Mouse (Mus musculus) forebrain, embryonic 16.5 days (tissue): Measurements from ENCODE around the gene Tbc1d9. TPM values are rescaled to one million over a fixed set of nuclear protein-coding genes. Genes with fewer than 3 reads are reported as not detected.

Source experiments
- ATAC-seq: fragments of 200-750 bp; cut with Nextera tagmentation; 2 replicates; pipeline ENCODE4 v1.8.0; 2017; ENCODE audit warnings: mild to moderate bottlenecking, moderate library complexity
- H3K27ac ChIP-seq: fragments of 300-500 bp; sonication (generic); 2 replicates; pipeline ENCODE4 v1.5.1; 2014; ENCODE audit warnings: low read length, control low read depth
- H3K27me3 ChIP-seq: fragments of 300-500 bp; sonication (generic); replicated peaks from 2 replicates; pipeline ENCODE4 v1.6.1; 2014; ENCODE audit warnings: low read length; ENCODE audit not compliant: control insufficient read depth, insufficient read depth
- H3K36me3 ChIP-seq: fragments of 300-500 bp; sonication (generic); 2 replicates; pipeline ENCODE4 v1.6.1; 2014; ENCODE audit not compliant: control insufficient read depth, insufficient read depth
- H3K4me1 ChIP-seq: fragments of 300-500 bp; sonication (generic); replicated peaks from 2 replicates; pipeline ENCODE4 v1.6.1; 2014; ENCODE audit warnings: low read length; ENCODE audit not compliant: control insufficient read depth, insufficient read depth
- H3K4me2 ChIP-seq: fragments of 300-500 bp; sonication (generic); 2 replicates; pipeline ENCODE4 v1.6.1; 2014; ENCODE audit warnings: mild to moderate bottlenecking, low read length, control low read depth
- H3K4me3 ChIP-seq: fragments of 300-500 bp; sonication (generic); replicated peaks from 2 replicates; pipeline ENCODE4 v1.5.1; 2014; ENCODE audit warnings: mild to moderate bottlenecking, low read length, control low read depth
- H3K9ac ChIP-seq: fragments of 300-500 bp; sonication (generic); replicated peaks from 2 replicates; pipeline ENCODE4 v1.6.1; 2014; ENCODE audit warnings: low read depth, low read length, control low read depth
- H3K9me3 ChIP-seq: fragments of 300-500 bp; sonication (generic); 2 replicates; pipeline ENCODE4 v1.6.1; 2016; ENCODE audit warnings: low read length; ENCODE audit not compliant: control insufficient read depth
- WGBS: fragments of 180-500 bp; shearing (Covaris S2); extraction: QIAGEN DNeasy Blood & Tissue Kit; methylation state at CpG from one replicate; pipeline ENCODE4 v1.1.7; 2014; 5-methylcytosine and 5-hydroxymethylcytosine counted together
- polyA plus RNA-seq: library from polyadenylated mRNA; unstranded; fragments of >200 nt; fragmentation: Nextera tagmentation; extraction: Ambion mirVana; gene quantifications from 2 replicates; pipeline ENCODE4 v1.2.1, GENCODE M21; 2015

Tbc1d9 gene
- polyA plus RNA-seq, 1 experiment from 2014 or later: 15.1 TPM

DNA sequence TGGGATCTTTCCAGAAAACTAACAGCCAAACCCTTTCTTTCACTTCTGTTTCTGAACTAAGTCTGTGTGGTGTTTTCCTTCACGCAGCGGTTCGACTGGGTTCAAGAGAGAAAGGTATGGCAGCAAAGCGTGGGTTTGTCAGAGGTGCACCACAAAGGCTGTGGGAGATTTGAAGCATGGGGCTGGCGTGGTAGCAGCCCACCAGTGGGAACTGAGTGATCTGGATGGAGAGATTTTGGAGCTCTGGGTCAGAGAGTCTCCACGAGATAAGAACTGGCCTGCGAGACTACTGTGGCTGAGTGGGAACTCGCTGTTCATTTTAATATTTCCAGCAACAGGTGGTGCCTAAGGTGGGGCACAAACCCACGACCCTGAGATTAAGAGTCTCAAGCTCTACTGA is 52.0 kb downstream of the Tbc1d9 start:
- Histone ChIP-seq H3K27me3 (no peaks in the 10 kb centered on the region), H3K9ac (no peak overlapping the region), H3K9me3 (no peaks in the 10 kb centered on the region), H3K36me3 (no peaks in the 10 kb centered on the region), H3K27ac (no peak overlapping the region), H3K4me3 (no peak overlapping the region), H3K4me1 (no peaks in the 10 kb centered on the region), H3K4me2 (no peak overlapping the region)
- WGBS: 92% methylated on average over 9 of the region's 9 CpGs
- ATAC-seq: no peak

DNA sequence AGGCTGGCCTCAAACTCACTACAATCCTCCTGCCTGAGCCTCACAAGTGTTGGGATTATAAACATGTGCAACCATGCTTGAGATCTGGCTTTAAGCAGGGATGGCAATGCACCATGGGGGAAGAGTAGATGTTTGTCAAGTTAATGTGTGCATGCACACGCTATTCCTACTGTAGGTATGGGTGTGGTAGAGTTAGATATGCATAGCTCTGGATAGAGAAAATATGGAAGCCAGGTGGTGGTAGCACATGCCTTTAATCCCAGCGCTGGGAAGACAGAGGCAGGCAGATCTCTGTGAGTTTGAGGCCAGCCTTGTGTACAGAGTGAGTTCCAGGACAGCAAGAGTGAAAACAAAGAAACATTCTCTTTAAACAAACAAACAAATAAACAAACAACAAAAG is 52.7 kb downstream of the Tbc1d9 start:
- Histone ChIP-seq H3K27ac (no peak overlapping the region), H3K4me2 (no peak overlapping the region), H3K4me1 (no peaks in the 10 kb centered on the region), H3K36me3 (no peaks in the 10 kb centered on the region), H3K4me3 (no peak overlapping the region), H3K27me3 (no peaks in the 10 kb centered on the region), H3K9ac (no peak overlapping the region), H3K9me3 (no peaks in the 10 kb centered on the region)
- 96% methylated on average over 2 of the region's 2 CpGs for WGBS
- ATAC-seq: no peak

DNA sequence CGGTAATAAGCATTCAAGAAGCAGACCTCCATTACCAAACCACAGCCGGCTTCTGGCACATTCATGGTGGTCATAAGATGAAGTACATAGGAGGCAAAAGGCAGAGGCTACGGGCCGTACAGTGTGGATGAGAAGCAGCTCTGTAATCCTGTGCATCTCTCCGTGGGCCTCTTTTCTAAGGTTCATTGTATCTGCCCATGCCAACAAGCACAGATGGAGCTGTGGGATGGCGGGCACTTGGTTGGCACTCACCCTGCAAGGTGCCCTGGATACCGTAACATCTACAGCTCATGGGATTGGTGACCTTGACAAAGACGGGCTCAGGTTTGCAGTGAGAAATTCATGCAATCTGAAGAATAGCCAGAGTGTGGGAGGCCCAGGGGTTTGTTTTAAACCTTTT is 54.2 kb downstream of the Tbc1d9 start:
- Histone ChIP-seq H3K9ac (no peak overlapping the region), H3K27me3 (no peaks in the 10 kb centered on the region), H3K36me3 (no peaks in the 10 kb centered on the region), H3K4me1 (no peaks in the 10 kb centered on the region), H3K4me2 (no peak overlapping the region), H3K27ac (no peak overlapping the region), H3K9me3 (no peaks in the 10 kb centered on the region), H3K4me3 (no peak overlapping the region)
- 80% methylated on average over 8 of the region's 8 CpGs for whole genome bisulfite sequencing
- ATAC-seq: no peak

DNA sequence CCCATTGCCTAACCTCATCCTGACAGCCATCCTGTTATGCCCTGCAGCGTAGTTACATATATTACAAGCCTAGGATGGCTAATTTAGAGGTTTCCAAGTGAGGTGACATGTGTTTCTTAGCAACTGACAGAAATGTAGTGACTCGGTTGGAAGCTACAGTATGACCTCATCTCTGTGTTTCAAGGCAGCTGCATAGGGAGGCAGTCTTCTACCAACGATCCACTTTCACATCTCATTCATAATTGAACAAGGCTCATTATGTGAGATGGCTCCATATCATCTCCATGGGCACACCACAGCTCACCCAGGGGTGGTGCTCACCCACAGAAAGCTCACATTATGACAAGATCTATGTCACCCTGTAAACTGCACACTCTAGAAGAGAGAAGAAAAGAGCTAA is 55.6 kb downstream of the Tbc1d9 start:
- H3K9me3 ChIP-seq: no peaks in the 10 kb centered on the region
- H3K36me3 ChIP-seq: no peaks in the 10 kb centered on the region
- no peak overlapping the region for H3K9ac ChIP-seq
- H3K4me3 ChIP-seq: no peak overlapping the region
- ATAC-seq: peak; percentile 57
- no peak overlapping the region for H3K4me2 ChIP-seq
- H3K27me3 ChIP-seq: no peaks in the 10 kb centered on the region
- 48% methylated on average over 3 of the region's 3 CpGs for WGBS
- 0 out of 2 replicates have a peak, but pooled peaks cover 3% of the 10 kb centered on the region for H3K4me1 ChIP-seq
- no peak overlapping the region for H3K27ac ChIP-seq

DNA sequence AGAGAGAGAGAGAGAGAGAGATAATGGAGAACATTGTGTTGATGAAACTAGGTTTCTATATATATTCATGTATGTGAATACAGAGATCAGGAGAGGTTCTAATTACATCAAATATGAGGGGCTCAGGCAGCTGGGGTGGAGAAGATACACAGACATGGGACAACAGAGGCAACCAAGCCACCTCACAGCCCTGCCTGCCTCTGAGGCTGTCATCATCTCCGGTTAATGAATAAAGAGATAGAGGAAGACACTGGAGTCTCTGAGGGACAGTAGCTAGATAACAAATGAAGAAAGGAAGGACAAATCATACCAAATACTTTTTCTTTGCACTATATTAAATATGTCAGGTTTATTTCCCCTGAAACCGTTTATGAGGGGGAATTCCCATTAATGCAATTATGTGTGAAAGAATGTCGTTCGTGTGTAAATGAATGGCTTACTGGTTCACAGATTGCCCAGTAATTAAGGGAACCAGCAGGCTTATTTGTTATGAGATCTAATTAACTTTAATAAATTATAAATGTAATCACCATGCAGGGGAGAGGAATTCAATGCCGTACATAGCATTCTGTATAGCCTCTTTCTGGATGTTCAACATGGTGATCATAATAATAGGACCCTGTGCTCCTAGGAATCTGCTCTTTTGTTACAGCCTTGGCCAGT is 59.7 kb downstream of the Tbc1d9 start:
- ATAC-seq: no peak; the same call in 1 of the 2 replicates
- Histone ChIP-seq H3K4me2 (no peak overlapping the region), H3K27me3 (no peaks in the 10 kb centered on the region), H3K36me3 (no peaks in the 10 kb centered on the region), H3K27ac (no peak overlapping the region), H3K4me1 (0 out of 2 replicates have a peak, but pooled peaks cover 3% of the 10 kb centered on the region), H3K9me3 (no peaks in the 10 kb centered on the region), H3K9ac (no peak overlapping the region), H3K4me3 (no peak overlapping the region)
- 28% methylated on average over 5 of the region's 5 CpGs for WGBS

DNA sequence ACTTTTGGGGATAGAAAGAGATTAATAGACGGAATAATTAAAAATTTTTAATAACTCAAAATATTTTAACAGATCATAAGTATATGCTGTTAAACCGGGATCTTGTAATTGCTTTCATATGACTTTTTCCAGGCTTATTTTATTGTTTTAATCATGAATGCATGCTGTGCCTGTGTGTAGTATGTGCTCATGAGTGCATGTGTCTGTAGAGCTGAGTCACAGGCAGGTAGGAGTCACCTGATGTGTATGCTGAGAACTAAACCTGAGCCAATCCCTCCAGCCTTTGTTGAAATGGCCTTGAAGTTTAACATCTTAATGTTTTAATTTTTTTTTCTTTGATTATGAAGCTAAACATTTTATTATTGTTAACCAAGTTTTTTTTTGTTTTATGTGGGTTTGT is 60.4 kb downstream of the Tbc1d9 start:
- H3K9ac ChIP-seq: no peak overlapping the region
- no peaks in the 10 kb centered on the region for H3K9me3 ChIP-seq
- 0 out of 2 replicates have a peak, but pooled peaks cover 3% of the 10 kb centered on the region for H3K4me1 ChIP-seq
- H3K27ac ChIP-seq: no peak overlapping the region
- ATAC-seq: no peak
- H3K27me3 ChIP-seq: no peaks in the 10 kb centered on the region
- H3K4me3 ChIP-seq: no peak overlapping the region
- WGBS: 85% methylated on average over 2 of the region's 2 CpGs
- no peak overlapping the region for H3K4me2 ChIP-seq
- no peaks in the 10 kb centered on the region for H3K36me3 ChIP-seq

DNA sequence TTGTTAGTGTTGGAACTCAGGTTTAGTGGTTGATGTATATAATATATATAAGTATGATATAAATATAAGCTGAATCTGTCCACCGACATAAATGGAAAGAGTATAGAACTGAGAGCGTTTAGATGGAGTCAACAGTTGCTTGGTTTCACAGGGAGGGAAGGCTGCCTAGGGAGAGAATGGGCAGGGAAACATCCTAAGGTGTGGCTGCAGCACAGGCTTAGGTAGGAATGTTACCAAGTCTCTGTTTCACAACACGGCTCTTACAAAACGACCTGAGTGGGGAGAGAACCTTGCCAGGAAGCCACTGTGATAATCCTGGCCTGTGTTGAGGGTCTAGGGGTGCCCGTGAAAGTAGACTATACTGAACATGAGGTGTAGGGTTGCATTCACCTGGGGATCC is 62.2 kb downstream of the Tbc1d9 start:
- no peak overlapping the region for H3K27ac ChIP-seq
- WGBS: 84% methylated on average over 5 of the region's 5 CpGs
- H3K9ac ChIP-seq: no peak overlapping the region
- 0 out of 2 replicates have a peak, but pooled peaks cover 3% of the 10 kb centered on the region for H3K4me1 ChIP-seq
- no peaks in the 10 kb centered on the region for H3K27me3 ChIP-seq
- no peak overlapping the region for H3K4me3 ChIP-seq
- H3K36me3 ChIP-seq: no peaks in the 10 kb centered on the region
- no peak for ATAC-seq
- H3K4me2 ChIP-seq: no peak overlapping the region
- H3K9me3 ChIP-seq: no peaks in the 10 kb centered on the region

DNA sequence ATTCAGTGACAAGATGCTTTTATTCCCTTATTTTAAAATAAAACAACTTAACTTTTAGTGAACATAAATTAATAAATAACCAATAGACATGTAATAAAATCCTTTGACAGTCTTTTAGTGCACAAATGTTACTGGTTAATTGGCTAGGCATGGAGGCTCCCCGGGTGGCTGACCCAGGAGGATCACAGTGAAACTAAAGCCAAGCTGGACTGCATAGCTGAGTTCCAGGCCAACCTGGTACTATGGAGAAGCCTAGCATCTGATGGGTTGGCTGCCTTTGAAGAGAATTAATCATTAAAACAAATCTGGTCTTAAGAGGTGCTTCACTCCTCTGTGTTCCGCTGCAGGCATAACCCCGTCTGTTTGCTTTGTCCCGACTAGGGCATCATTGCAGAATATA is 67.9 kb downstream of the Tbc1d9 start:
- 87% methylated on average over 4 of the region's 4 CpGs for WGBS
- Histone ChIP-seq H3K4me2 (no peak overlapping the region), H3K9ac (no peak overlapping the region), H3K4me3 (no peak overlapping the region), H3K36me3 (peaks cover 3% of the 10 kb centered on the region; the same call in 1 of the 2 replicates), H3K4me1 (no peaks in the 10 kb centered on the region), H3K9me3 (no peaks in the 10 kb centered on the region), H3K27me3 (no peaks in the 10 kb centered on the region), H3K27ac (no peak overlapping the region)
- ATAC-seq: no peak

DNA sequence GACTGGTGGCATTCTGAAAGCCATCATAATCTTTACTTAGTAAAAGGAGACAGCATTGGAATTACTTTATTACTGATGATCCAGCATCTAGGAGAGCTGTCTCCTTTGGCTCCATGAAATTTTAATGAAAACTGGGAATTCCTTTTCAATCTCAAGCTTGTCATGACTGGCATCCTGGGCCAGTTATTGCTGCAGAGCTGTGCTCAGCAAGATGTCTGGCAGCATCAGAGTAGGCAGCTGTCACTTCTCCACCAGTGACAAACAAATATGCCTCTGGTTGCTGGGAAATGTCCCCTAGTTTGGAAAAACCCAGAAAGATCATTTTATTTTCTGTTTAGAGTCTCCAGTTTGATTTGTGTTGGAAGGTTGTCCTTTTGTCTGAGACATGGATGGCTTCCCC is 74.2 kb downstream of the Tbc1d9 start:
- Histone ChIP-seq H3K27ac (no peak overlapping the region), H3K36me3 (peaks cover 5% of the 10 kb centered on the region), H3K27me3 (no peaks in the 10 kb centered on the region), H3K4me3 (no peak overlapping the region), H3K4me1 (no peaks in the 10 kb centered on the region), H3K4me2 (no peak overlapping the region), H3K9ac (no peak overlapping the region), H3K9me3 (no peaks in the 10 kb centered on the region)
- 0 out of 2 replicates have a peak, but pooled peaks have one; percentile 63 for ATAC-seq

DNA sequence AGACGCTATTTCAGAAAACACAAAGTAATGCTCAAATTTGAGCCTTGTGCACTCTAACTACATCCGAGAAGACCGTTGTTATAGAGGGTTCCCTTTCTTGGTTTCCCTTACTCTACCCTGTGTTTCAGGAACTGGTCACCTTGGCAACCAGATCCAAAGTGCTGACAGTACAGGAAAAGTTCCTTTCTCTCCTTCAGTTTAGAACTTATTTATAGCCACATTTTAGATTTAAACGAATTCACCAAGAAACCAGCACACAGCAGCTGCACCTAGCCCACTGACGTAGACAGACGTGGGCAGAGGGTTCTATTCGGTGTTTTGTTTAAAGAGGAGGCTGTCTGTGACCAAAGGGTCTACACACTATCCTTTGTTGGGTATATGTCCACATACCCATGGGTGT is 79.0 kb downstream of the Tbc1d9 start:
- H3K4me1 ChIP-seq: no peaks in the 10 kb centered on the region
- no peak overlapping the region for H3K4me3 ChIP-seq
- no peak for ATAC-seq

More for the DNA sequence above, 79.0 kb downstream of the Tbc1d9 start:
- Histone ChIP-seq H3K9ac (no peak overlapping the region), H3K27me3 (no peaks in the 10 kb centered on the region), H3K27ac (no peak overlapping the region), H3K36me3 (peaks cover 3% of the 10 kb centered on the region; the same call in 1 of the 2 replicates), H3K9me3 (no peaks in the 10 kb centered on the region), H3K4me2 (no peak overlapping the region)
- 91% methylated on average over 7 of the region's 7 CpGs for WGBS
